Mouse (Mus musculus): ENCODE results near the gene Hjurp.

DNA sequence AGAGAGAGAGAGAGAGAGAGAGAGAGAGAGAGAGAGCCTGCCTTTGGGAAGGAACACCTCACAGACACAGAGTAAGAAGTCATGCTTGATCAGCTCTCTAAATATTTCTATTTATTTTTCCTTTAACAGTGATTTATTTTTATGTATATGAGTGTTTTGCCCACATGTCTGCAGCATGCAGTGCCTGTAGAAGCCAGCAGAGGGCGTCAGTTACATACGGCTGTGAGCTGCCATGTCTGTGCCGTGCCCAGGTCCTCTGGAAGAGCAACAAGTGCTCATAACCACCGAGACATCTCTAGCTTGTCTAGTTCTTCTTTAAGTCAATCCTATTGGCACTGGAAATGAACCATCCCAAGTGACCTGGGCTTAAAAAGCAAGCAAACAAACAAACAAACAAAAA, 12.5 kb upstream of the Hjurp start:
- TF ChIP-seq CTCF (conservative IDR thresholded peaks at IDR 0.05; ENCODE audit: insufficient read depth, insufficient read length, low read depth, low read length) (no peak), POLR2A (IDR thresholded peaks at IDR 0.05; ENCODE audit: low read depth, low read length) (no peak)

Measured in kidney, adult 2 months (tissue).